Mouse (Mus musculus) liver, postnatal 0 days (tissue): ENCODE results near the gene Dglucy. TPM values are rescaled to one million over a fixed set of nuclear protein-coding genes. Genes with fewer than 3 reads are reported as not detected.

Experiments used
- ATAC-seq: fragments of 200-750 bp; cut with Nextera tagmentation; 2 replicates; pipeline ENCODE4 v1.8.0; 2017; ENCODE audit warnings: mild to moderate bottlenecking, moderate library complexity
- DNase-seq: peaks from one replicate; pipeline ENCODE4 v3.0.0-alpha.2; 2016
- H3K27ac ChIP-seq: fragments of 300-500 bp; sonication (generic); 2 replicates; pipeline ENCODE4 v1.5.1; 2014; ENCODE audit warnings: antibody characterized with exemption, moderate library complexity, mild to moderate bottlenecking, low read depth
- H3K27me3 ChIP-seq: fragments of 300-500 bp; sonication (generic); 2 replicates; pipeline ENCODE4 v1.6.1; 2014; ENCODE audit warnings: low read length, control low read depth, mixed read lengths; ENCODE audit not compliant: insufficient read depth
- H3K36me3 ChIP-seq: fragments of 300-500 bp; sonication (generic); replicated peaks from 2 replicates; pipeline ENCODE4 v1.6.1; 2014; ENCODE audit warnings: mild to moderate bottlenecking, control low read depth, low read length, moderate library complexity, mixed read lengths; ENCODE audit not compliant: insufficient read depth
- H3K4me1 ChIP-seq: fragments of 300-500 bp; sonication (generic); 2 replicates; pipeline ENCODE4 v1.6.1; 2014; ENCODE audit warnings: antibody characterized with exemption, mild to moderate bottlenecking, control low read depth; ENCODE audit not compliant: insufficient read depth
- H3K4me2 ChIP-seq: fragments of 300-500 bp; sonication (generic); 2 replicates; pipeline ENCODE4 v1.6.1; 2014; ENCODE audit warnings: low read depth, mild to moderate bottlenecking, low read length, moderate library complexity, mixed read lengths
- H3K4me3 ChIP-seq: fragments of 300-500 bp; sonication (generic); 2 replicates; pipeline ENCODE4 v1.5.1; 2014; ENCODE audit warnings: low read depth, low read length
- H3K9ac ChIP-seq: fragments of 300-500 bp; sonication (generic); replicated peaks from 2 replicates; pipeline ENCODE4 v1.6.1; 2014; ENCODE audit warnings: mild to moderate bottlenecking, moderate library complexity
- H3K9me3 ChIP-seq: fragments of 300-500 bp; sonication (generic); 2 replicates; pipeline ENCODE4 v1.6.1; 2016; ENCODE audit warnings: mild to moderate bottlenecking, control low read depth, low read length, mixed read lengths
- CTCF ChIP-seq: sonication (generic); IDR thresholded peaks from 2 replicates; pipeline ENCODE4 v1.5.1; 2016; ENCODE audit warnings: antibody characterized with exemption, low read depth
- EP300 ChIP-seq: IDR thresholded peaks from 2 replicates; pipeline ENCODE4 v1.6.1; 2016; ENCODE audit warnings: antibody characterized with exemption, low read depth, mild to moderate bottlenecking
- WGBS: fragments of 180-500 bp; shearing (Covaris S2); extraction: QIAGEN DNeasy Blood & Tissue Kit; methylation state at CpG from one replicate; pipeline ENCODE4 v1.1.7; 2014; ENCODE audit not compliant: insufficient replicate concordance; 5-methylcytosine and 5-hydroxymethylcytosine counted together
- polyA plus RNA-seq: library from polyadenylated mRNA; unstranded; fragments of >200 nt; fragmentation: Nextera tagmentation; extraction: Ambion mirVana; gene quantifications from 2 replicates; pipeline ENCODE4 v1.2.1, GENCODE M21; 2015

The Dglucy gene
- polyA plus RNA-seq, 1 experiment from 2014 or later: 1.9 TPM

DNA sequence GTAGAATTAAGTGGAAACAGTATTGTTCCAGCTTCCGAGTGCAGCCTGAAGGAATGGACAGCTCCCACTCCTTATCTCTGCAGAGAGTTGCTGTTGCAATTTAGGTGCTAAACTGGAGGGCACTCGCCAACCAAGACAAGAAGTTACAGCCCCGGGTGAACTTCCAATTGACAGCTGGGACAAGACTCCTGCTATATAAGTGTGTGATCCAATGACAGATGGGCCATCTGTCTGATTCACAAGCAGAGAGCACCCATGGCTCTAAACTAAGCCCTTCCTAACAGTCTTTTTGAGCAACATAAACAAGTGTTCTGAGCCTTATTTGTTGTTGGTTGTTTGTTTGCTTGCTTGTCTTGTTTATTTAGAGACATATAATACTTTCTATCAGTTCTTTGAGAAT lies 117.8 kb downstream of the Dglucy start:
- 26% methylated on average over 3 of the region's 3 CpGs for WGBS
- DNase-seq (no peak), ATAC-seq (no peak)
- Histone ChIP-seq H3K4me1 (0 out of 2 replicates have a peak, but pooled peaks cover 2% of the 10 kb centered on the region), H3K27me3 (peaks cover 44% of the 10 kb centered on the region), H3K9me3 (no peaks in the 10 kb centered on the region), H3K4me3 (no peak overlapping the region), H3K27ac (no peak overlapping the region), H3K9ac (no peak overlapping the region), H3K36me3 (no peaks in the 10 kb centered on the region), H3K4me2 (no peak overlapping the region)
- no peak for TF ChIP-seq CTCF
- no peak for TF ChIP-seq EP300

DNA sequence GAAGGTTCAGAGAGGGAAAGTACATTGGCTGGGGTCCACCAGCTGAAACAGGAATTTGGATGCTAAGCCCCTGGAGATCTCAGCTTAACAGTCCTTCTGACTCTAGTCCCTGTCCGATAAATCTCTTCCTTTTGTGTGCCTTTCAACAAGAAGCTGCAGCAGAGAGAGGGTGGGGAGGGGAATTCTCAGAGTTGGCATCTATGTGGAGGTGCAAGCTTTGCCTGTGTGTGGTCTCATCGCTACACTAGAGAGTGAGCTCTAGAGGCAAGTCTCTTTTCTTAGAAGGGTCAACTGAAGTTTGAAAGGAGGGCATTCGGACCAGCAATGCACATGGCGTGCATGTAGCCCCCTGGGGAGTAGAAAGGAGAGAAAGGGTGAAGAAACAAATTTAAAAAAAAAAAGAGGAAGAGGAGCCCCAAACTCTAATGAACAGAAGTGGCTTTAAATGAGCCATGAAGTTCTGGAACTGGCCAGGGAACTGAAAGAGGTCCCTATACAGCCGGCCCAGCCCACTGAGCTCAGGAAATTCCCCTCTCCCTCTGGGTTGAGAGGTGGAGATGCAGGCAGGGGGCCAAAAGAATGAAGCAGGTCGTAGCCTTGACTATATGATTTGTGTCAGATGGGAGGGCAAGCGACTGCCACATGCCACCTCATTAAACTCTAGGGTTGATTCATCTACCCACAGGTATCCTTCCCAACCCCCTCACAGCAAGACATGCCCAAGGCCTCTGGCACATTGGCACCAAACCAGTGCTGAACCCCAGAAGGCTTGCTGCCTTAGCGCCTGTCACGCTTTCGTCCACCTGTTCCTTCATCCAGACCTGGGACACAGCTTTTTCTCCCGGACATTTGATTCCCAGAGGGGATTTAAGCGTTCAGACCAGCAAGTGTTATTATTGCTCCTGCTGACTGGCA lies 119.1 kb downstream of the Dglucy start:
- TF ChIP-seq CTCF (no peak), EP300 (no peak)
- peaks cover 44% of the 10 kb centered on the region for H3K27me3 ChIP-seq
- H3K4me3 ChIP-seq: no peak overlapping the region
- no peak overlapping the region for H3K9ac ChIP-seq
- H3K4me2 ChIP-seq: no peak overlapping the region
- WGBS: 38% methylated on average over 12 of the region's 12 CpGs
- DNase-seq: no peak
- no peak overlapping the region for H3K27ac ChIP-seq
- H3K9me3 ChIP-seq: no peaks in the 10 kb centered on the region
- no peak for ATAC-seq
- H3K36me3 ChIP-seq: no peaks in the 10 kb centered on the region
- 0 out of 2 replicates have a peak, but pooled peaks cover 2% of the 10 kb centered on the region for H3K4me1 ChIP-seq

DNA sequence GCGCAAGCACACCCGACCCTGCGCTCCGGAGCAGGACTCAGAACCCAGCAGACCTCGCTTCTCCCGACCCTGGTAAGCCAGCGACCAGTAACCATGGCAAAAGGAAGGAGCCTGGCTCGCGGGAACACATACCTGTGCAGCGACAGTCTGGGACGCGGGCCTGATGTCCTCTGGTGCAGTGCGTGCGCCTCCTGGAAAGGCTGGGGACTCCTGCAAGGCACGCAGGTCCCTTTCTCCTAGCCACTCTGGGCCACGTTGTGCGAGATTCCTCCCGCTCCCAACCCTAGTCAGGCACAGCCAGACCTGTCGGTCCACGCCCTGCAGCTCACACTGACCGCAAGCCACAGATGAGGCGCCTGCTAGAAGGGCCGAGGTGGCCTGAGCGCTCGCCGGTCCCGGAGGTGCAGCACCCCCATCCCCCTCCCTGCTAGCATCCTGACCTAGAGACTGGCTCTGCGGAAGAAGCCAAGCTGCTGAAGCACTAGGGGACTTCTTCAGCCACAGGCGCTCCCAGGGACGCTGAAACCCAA lies 120.3 kb downstream of the Dglucy start:
- Histone ChIP-seq H3K36me3 (no peaks in the 10 kb centered on the region), H3K27me3 (peaks cover 44% of the 10 kb centered on the region), H3K4me1 (0 out of 2 replicates have a peak, but pooled peaks cover 2% of the 10 kb centered on the region), H3K27ac (no peak overlapping the region), H3K4me3 (peak overlapping the region; percentile 20; the same call in 1 of the 2 replicates), H3K9me3 (no peaks in the 10 kb centered on the region), H3K4me2 (no peak overlapping the region), H3K9ac (no peak overlapping the region)
- DNase-seq (no peak), ATAC-seq (no peak)
- TF ChIP-seq CTCF (no peak), EP300 (no peak)
- WGBS: 1% methylated on average over 29 of the region's 30 CpGs

DNA sequence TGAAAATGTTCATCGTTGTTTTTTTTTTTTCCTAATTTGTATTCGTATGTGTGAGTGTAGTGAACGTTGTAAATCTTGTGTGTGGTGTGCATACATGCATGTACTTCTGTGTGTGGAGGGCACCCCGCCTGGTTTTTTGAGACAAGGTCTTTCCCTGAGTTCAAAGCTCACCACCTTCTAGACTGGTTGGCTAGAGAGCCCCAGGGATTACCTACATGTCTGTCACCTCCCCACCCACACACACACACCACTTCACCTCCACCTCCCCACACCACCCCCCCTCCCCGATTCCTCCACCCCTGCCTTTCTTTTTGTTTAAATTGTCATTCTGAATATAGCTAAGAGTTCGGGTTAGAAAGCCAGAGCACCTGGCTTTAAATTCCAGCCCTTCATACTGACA lies 122.0 kb downstream of the Dglucy start:
- 0 out of 2 replicates have a peak, but pooled peaks cover 2% of the 10 kb centered on the region for H3K4me1 ChIP-seq
- DNase-seq (no peak), ATAC-seq (no peak)
- 63% methylated on average over 6 of the region's 6 CpGs for WGBS
- no peak for TF ChIP-seq EP300
- no peak for TF ChIP-seq CTCF
- H3K9ac ChIP-seq: no peak overlapping the region
- H3K9me3 ChIP-seq: no peaks in the 10 kb centered on the region
- H3K27ac ChIP-seq: no peak overlapping the region
- no peak overlapping the region for H3K4me2 ChIP-seq
- H3K36me3 ChIP-seq: no peaks in the 10 kb centered on the region
- no peak overlapping the region for H3K4me3 ChIP-seq
- peaks cover 38% of the 10 kb centered on the region for H3K27me3 ChIP-seq

DNA sequence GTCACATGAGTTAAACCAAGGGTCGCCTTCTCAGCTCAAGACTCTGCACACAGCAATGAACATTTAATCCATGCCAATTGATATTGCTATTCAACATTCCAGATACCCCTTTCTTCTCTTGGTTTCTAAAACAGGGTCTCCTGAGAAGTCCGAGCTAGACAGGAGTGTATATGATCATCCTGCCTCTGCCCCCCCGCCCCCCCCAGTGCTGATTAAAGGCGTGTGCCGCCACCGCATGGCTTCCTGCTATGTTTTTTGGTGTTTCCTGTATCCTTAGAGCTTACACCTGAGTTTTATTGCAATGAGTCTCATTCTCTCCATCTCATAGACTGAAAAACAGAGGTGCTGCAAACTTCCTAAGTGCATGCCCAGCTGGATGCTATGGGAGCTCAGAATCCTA lies 122.5 kb downstream of the Dglucy start:
- H3K27me3 ChIP-seq: peaks cover 37% of the 10 kb centered on the region
- H3K36me3 ChIP-seq: no peaks in the 10 kb centered on the region
- ATAC-seq (no peak), DNase-seq (no peak)
- TF ChIP-seq CTCF: no peak
- no peak for TF ChIP-seq EP300
- H3K9ac ChIP-seq: no peak overlapping the region
- H3K9me3 ChIP-seq: no peaks in the 10 kb centered on the region
- H3K27ac ChIP-seq: no peak overlapping the region
- no peak overlapping the region for H3K4me3 ChIP-seq
- 49% methylated on average over 6 of the region's 6 CpGs for WGBS
- no peak overlapping the region for H3K4me2 ChIP-seq
- 0 out of 2 replicates have a peak, but pooled peaks cover 2% of the 10 kb centered on the region for H3K4me1 ChIP-seq

DNA sequence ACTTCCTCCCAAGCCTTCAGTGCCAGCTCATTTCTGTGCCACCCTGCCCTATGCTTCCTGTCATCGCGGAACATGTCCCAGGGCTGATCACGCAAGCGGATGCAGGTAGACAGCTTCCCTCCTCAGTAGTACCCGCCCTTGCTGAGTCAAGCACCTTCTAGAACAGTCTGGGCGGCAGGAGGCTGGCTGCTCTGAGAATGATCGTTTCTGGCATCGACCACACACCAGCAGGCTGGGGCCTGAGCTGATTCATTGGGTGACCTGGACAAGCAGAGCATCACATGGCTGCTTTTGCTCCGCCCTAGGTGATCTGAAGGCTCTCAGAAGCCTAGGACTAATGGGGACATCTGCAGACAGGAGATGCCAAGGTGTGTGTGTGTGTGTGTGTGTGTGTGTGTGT lies 124.9 kb downstream of the Dglucy start:
- ATAC-seq (no peak), DNase-seq (no peak)
- Histone ChIP-seq H3K27ac (no peak overlapping the region), H3K4me3 (no peak overlapping the region), H3K36me3 (no peaks in the 10 kb centered on the region), H3K27me3 (peaks cover 42% of the 10 kb centered on the region), H3K4me1 (peaks cover 8% of the 10 kb centered on the region; the same call in 1 of the 2 replicates), H3K9me3 (no peaks in the 10 kb centered on the region), H3K9ac (no peak overlapping the region), H3K4me2 (no peak overlapping the region)
- 76% methylated on average over 9 of the region's 9 CpGs for WGBS
- no peak for TF ChIP-seq CTCF
